Mouse (Mus musculus) mesoderm, embryonic 11.5 days (tissue): Measurements from ENCODE around the gene Spp1.
"Not testable (repeated sequence)": the region's sequence is repeated elsewhere in the genome, so short reads cannot be mapped to it uniquely, and the experiment has no call there.

Source experiments
- DNase-seq: peaks from one replicate; pipeline ENCODE4 v3.0.0-alpha.2; 2012; ENCODE audit warnings: low read depth, low spot score

Gene Spp1

DNA sequence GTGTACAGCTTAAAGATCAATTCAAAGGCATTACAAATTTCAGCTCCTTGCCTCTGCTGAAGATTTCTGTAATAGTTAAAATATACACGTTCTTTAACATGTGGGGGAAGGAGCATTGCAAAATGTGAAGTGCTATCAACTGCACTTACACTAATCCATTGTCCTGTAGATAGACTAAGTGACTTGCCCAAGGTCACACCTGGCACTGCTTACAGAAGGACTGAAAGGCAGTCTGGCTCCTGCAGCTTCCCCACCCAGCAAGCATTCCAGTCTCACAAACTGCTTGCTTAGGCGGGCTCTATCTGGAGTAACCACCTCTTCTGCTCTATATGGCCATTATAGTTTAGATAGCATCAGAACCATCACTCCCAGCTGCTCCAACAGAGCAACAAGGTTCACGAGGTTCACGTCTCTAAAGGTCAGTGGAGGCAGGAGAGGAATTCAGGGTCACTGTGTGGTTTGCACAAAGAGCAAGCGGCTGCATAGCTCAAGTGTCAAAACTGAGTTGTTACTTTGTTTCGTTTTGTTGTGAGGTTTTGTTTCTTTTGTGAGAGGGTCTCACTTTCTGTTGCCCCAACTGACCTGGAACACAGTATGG, 851 bp upstream of the Spp1 start:
- no peak for DNase-seq

DNA sequence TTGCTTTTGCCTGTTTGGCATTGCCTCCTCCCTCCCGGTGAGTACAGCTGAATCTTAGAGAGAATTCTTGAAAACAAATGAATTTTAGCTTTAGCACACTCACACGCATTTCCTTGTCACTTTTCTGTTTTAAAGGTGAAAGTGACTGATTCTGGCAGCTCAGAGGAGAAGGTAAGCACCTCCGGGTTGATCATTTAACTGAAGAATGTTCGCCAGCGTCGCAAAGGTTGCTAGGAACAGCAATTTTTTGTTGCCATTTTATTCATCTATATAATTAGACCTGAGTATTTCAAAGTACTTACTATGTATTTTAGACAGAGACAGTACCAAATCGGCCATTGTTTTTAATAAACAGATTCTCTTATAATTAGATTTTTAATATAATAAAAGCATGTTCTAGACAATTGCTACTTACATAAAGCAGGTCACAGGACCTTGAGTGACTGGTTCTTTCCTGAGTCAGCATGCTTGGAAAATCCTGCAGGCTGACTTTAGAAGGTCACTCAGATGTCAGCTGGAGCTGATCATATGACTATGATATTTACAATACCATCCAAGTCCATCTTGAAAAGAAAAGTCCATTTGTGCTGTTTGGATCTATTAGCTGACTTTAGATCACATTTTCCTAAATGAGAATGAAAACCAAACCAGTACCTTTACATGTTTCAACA, 1.6 kb downstream of the Spp1 start:
- DNase-seq: no peak

DNA sequence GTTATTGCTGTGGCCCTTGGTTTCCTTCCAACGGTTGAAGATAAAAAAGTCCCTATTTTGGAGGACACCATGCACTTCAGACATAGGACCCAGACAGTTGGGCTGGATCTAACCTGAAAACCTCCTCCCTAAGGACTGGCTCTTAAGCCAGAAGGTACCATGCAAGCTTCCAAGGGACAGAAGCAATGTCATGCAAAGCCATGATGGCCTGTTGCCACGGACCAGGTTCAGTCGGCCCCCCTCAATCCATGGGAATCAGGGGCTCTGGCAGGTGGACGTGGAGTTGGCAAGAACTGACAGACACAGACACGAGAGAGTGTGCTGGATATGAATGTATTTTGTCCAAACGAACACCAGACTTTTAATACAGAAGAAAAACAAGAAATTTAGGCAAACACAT, 7.5 kb downstream of the Spp1 start:
- DNase-seq: no peak

GRCm38 (mm10) chr5:104442850-104443249, 7.9 kb downstream of the Spp1 start:
- DNase-seq: no peak

DNA sequence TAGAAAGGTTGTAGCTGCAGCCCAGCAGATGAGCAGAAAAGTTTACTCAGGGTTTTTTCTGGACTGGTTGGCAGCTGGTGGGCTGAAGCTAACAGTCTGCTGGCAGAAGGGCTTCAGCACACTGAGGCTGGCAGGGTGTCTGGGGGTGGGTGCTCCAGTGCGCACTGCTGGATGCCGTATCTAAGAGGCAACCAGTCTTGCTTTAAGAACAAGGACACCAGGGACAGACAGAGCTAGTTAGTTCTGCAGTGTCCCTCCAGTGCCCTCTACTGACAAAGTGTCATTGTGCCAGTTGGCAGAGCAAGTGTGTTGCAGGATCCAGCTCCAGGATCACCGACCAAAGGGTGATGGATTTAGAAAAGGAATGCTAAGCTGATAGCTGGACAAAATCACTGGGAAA, 11.2 kb downstream of the Spp1 start:
- peak; percentile 47 for DNase-seq

DNA sequence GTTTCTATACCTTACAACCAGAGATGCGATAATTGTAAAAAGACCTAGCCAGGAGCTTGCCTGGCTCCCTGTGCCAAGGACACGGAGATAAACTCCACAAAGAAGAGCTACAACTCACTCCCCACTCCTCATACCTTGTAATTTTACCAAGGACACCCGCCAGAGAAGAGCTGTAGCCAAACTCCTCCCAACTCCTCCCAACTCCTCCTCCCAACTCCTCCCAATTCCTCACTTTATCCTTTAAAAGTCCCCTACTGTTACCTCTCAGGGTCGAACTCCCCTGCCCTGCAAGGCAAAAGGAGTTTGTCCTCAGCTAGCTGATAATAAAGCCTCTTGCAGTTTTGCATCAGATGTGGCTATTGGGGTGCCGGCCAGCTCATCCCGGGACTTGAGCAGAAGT, 13.4 kb downstream of the Spp1 start:
- DNase-seq: not testable (repeated sequence)

GRCm38 (mm10) chr5:104449491-104449890, 14.6 kb downstream of the Spp1 start:
- DNase-seq: no peak

GRCm38 (mm10) chr5:104453075-104453474, 18.2 kb downstream of the Spp1 start:
- DNase-seq: no peak

- no peak for DNase-seq
These were observed 19.6 kb downstream of the Spp1 start for GRCm38 (mm10) chr5:104454564-104454963.

GRCm38 (mm10) chr5:104458832-104459705, 24.2 kb downstream of the Spp1 start, which contains the start of gene Pkd2:
Gene Pkd2 (plus strand): TSS chr5:104459450.
- peak; percentile 79 for DNase-seq

GRCm38 (mm10) chr5:104459706-104460455, 25.0 kb downstream of the Spp1 start:
- peak; percentile 62 for DNase-seq

DNA sequence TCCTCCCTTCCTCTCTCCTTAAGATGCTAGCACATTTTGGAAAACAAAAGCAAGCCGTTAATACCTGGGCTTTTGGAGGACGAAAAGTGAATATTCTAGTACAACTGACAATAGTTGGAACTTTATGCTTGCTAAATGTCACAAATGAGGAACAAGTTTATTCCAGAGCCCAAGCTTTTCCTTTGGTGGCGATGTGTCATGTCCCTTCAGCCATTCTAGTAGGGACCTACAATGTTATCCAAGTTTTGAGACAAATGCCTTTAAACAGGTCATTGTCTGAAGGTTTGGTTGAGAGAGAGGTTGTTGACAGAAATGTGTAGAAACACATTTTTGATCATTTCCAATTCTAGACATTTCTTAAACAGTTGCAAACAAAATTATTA, 25.5 kb downstream of the Spp1 start:
- peak; percentile 8 for DNase-seq

- peak; percentile 59 for DNase-seq
These were observed 25.9 kb downstream of the Spp1 start for GRCm38 (mm10) chr5:104460856-104461255.

GRCm38 (mm10) chr5:104465279-104465678, 30.4 kb downstream of the Spp1 start:
- no peak for DNase-seq

- DNase-seq: no peak
These were observed 30.8 kb downstream of the Spp1 start for GRCm38 (mm10) chr5:104465731-104466130.

DNA sequence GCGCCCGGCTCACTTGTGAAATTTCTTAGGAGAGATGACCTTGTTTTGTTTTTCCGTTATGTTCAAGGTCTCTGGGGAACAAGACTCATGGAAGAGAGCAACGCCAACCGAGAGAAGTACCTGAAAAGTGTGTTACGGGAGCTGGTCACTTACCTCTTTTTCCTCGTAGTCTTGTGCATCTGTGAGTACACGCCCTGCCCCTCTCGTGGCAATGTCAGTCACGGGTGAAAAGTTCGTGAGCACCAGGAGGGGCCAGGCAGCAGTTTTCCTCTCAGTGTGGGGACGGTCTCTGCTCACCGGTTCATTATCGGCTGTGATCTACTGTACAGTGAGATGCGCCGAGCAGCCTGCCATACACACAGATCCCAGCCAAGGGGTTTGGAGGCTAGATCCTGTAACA, 31.9 kb downstream of the Spp1 start:
- no peak for DNase-seq

- DNase-seq: no peak
These were observed 33.7 kb downstream of the Spp1 start for GRCm38 (mm10) chr5:104468586-104468985.

GRCm38 (mm10) chr5:104470981-104471391, 36.1 kb downstream of the Spp1 start:
- no peak for DNase-seq

DNA sequence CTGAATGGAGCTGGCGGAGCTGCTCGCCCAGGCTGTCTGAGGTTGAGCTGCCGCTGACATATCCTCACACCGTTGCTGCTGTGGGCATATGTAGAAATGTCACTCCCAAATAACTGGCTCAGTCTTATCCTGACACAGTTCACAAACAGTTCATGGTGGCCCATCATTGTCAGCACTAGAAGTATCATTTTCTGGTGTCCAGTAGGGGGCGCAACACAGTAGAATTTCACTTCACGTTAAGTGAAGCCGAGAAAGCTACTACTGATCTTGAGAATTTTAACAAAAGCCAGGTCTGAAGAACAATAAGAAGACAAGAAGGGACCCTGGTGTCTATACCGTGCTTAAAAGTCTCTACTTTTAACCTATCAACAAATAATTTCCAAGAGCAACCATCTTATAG, 37.5 kb downstream of the Spp1 start:
- DNase-seq: peak; percentile 14

DNA sequence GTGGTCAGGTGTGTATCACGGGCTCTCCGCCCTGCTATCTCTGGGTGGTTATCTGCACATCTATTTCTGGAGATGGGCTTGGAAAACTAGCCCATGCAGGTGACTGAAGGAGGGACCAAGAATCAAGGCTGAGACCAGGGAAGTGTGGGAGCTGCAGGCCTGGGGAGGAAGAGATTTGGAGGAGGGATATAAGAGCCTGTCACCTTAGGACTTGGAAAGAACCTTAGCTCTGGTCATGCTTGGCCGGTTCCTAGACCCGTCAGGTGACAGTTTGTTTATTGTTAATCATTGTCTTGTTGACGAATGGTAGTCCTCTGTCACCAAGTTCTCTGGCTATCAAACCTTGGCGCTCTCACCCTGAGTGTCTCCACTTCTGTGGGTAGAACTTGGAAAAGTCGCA, 45.4 kb downstream of the Spp1 start:
- no peak for DNase-seq

- no peak for DNase-seq
These were observed 47.9 kb downstream of the Spp1 start for GRCm38 (mm10) chr5:104482856-104483255.
